Comparison of ENCODE assay signal across 8 mouse cellular contexts in the genomic region with DNA sequence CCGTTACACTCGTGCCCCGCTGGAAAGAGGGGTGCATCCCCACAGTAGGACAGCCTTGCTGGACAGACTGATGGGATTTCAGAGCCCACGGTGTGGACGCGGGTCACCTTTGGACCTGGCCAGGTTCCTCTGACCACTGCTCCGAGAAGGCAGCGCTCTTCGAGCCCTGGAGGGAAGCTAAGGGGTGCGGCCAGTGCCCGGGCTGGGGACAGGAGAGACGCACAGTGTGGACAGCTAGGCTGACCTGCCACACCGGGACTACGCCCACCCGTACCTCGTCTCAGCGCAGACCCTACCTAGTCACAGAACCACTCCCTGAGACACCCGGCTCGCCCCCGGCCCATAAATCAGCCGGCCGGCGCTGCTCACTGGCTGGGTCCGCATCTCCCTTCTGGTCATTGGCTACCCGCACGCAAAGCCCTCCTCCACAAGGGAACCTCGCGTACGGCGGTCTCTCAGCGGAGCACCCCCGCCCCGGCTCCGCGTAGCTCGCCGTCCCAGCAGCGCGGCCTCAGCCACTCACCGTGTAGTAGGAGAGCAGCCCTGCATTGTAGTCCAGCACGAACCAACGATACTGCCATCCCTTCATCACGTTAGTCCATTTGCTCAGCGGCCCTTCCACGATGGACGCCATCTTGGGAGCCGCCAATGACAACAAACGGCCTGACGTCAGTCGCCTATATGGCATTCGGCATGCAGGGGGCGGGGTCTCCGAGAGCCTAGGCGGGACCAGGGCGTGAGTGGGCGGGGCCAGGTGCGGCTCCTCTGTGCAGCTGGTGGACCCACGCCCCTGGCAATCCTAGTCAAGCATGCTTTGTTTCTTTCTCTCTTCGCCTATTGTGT. TPM values are rescaled to one million over a fixed set of nuclear protein-coding genes. Genes with fewer than 3 reads are reported as not detected.
DNase-seq lines count a peak whose midpoint lies in the region; ATAC-seq lines count a peak whose summit lies in the region.

TSS of gene Osbpl9 (minus strand) at position 691 of the 843 bp plus-strand sequence.

- peak within 1 kb of the TSS; percentile 83 for H3K4me2 ChIP-seq in kidney, embryonic 15.5 days

- H3K9me3 ChIP-seq in heart, embryonic 10.5 days: no peaks in the 10 kb centered on the region
- no peaks in the 10 kb centered on the region for H3K9me3 ChIP-seq in kidney, embryonic 15.5 days (replicated peaks)

- H3K9ac ChIP-seq in kidney, embryonic 15.5 days: peak within 1 kb of the TSS; percentile 68

- WGBS in heart, embryonic 10.5 days: under 1% methylated on average over 59 of the region's 59 CpGs
- WGBS in kidney, embryonic 15.5 days: under 1% methylated on average over 58 of the region's 59 CpGs

- peak; percentile 100 for DNase-seq in B cell, adult 2 months
- peak; percentile 97 for DNase-seq in brain, adult 2 months (ENCODE audit: low read depth, low spot score)
- DNase-seq in heart, embryonic 10.5 days (ENCODE audit: low spot score): peak; percentile 99
- DNase-seq in liver: peak; percentile 98
- peak; percentile 99 for DNase-seq in spleen, postnatal 4 days (ENCODE audit: low spot score in 2 of 2)

- H3K4me1 ChIP-seq in heart, embryonic 10.5 days: peaks cover 9% of the 10 kb centered on the region
- peaks cover 12% of the 10 kb centered on the region for H3K4me1 ChIP-seq in kidney, embryonic 15.5 days

- H3K27ac ChIP-seq in heart, embryonic 10.5 days: peak within 1 kb of the TSS; percentile 93
- H3K27ac ChIP-seq in kidney, embryonic 15.5 days: peak within 1 kb of the TSS; percentile 99

- no peaks in the 10 kb centered on the region for H3K27me3 ChIP-seq in heart, embryonic 10.5 days (ENCODE audit: insufficient read depth, poor library complexity, severe bottlenecking)
- H3K27me3 ChIP-seq in kidney, embryonic 15.5 days: no peaks in the 10 kb centered on the region

- peak within 1 kb of the TSS; percentile 83 for H3K4me3 ChIP-seq in heart, embryonic 10.5 days
- peak within 1 kb of the TSS; percentile 75 for H3K4me3 ChIP-seq in kidney, embryonic 15.5 days (replicated peaks)

- peak; percentile 96 for ATAC-seq in erythroblast, adult 5-6 weeks (replicated peaks; ENCODE audit: low FRiP score, poor library complexity, severe bottlenecking)
- ATAC-seq in kidney, embryonic 15.5 days (replicated peaks; ENCODE audit: low FRiP score): peak; percentile 98
- peak; percentile 95 for ATAC-seq in monocyte, adult 5-6 weeks (replicated peaks; ENCODE audit: insufficient number of reproducible peaks, low FRiP score, low TSS enrichment, poor library complexity, severe bottlenecking)

- H3K36me3 ChIP-seq in heart, embryonic 10.5 days: no peaks in the 10 kb centered on the region
- H3K36me3 ChIP-seq in kidney, embryonic 15.5 days: peaks cover 5% of the 10 kb centered on the region; the same call in 1 of the 2 replicates

RNA-seq across cellular contexts. Expression of gene Osbpl9, which starts in this region (rescaled TPM):
- total RNA-seq in erythroblast, adult 5-6 weeks (2015; ENCODE audit: low replicate concordance): 54.8 and 76.5 TPM in 2 replicates
- 33.3 and 46.8 TPM in 2 replicates for total RNA-seq in erythroblast, adult 5-6 weeks (2017; ENCODE audit: low replicate concordance)
- 41.1 and 43.5 TPM in 2 replicates for polyA plus RNA-seq in heart, embryonic 10.5 days (2016; fragmentation: Nextera tagmentation; extraction: Ambion mirVana)
- polyA plus RNA-seq in kidney, embryonic 15.5 days (2015; fragmentation: Nextera tagmentation; extraction: Ambion mirVana): 68.9 and 70.5 TPM in 2 replicates
- 182 to 250 TPM (median 202 TPM) in 3 replicates for total RNA-seq in monocyte, adult 5-6 weeks (2017)

Comparison
In these comparisons a context has a peak if more than half of its experiments do, and no peak if none do; other contexts are left out.
1. Peak in every context shown above with its lines: DNase-seq, ATAC-seq, H3K4me3 ChIP-seq and H3K27ac ChIP-seq.